Mouse (Mus musculus): ENCODE measurements at regions not wholly inside any gene's neighbourhood (a gene's known extent, or its start where the extent isn't known, plus 50 kb on each side); places are given as distances from the start of the nearest gene placed in this dataset.
"Not testable (repeated sequence)": the region's sequence is repeated elsewhere in the genome, so short reads cannot be mapped to it uniquely, and the experiment has no call there.

DNA sequence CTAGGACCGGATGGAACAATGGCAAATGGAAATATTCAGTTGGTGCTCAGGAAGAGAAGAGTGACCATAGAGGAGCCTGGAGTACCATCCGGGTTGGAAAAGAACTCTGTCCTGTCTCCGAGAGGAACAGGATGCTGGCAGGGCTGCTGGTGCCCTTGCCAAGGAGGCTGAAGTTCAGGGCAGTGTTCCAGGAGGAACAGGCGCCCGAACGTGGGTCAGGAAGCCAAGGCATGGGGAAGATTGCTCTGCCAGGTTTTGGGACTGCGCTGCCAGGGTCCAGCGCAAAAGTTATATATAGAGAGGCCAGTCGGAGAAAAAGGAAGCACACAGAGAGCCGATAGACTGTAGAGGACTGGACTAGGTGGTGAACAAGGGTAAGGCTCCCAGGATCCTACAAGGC, 92.3 kb upstream of the Mdm1 start:
- peak; percentile 42 for DNase-seq (ENCODE audit: low spot score)

GRCm38 (mm10) chr10:118050152-118050641, 91.4 kb upstream of the Mdm1 start:
- DNase-seq (ENCODE audit: low spot score): no peak

DNA sequence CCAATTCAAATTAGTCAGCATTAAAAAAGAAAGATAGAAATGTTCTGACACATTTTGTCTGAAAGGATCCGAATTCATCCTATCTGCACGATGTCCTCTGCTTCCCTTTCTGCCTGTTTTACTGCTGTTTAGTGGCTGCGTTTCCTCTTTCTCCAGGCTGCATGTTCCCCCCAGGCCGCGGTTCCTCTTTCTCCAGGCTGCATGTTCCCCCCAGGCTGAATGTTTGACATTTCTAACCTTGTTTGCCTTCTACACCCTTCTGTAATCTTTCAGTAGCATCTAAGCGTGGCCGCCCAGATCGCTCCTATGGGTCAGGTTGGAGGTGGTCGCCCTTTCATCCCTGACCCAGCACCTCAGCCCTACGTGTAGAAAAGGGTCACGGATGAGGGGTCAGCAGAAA, 89.6 kb upstream of the Mdm1 start:
- DNase-seq (ENCODE audit: low spot score): no peak

DNA sequence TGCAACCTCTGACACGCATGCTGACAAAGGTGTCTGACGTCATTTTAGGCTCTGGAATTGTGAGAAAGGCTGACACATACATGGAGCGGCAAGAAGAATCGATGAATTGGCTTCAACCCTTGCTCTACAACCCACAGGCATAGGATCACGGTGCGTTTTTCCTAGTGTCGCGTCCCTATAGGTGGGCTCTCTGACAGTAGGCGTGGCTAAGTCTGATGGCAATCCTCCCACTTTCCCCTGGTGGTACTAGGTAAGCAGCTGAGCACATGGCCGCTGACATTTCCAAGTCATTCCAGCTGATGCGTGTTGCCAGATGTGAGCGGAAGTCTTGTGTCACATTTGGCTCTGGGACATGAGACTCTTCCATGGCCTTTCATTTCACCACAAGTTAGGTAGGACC, 89.1 kb upstream of the Mdm1 start:
- DNase-seq (ENCODE audit: low spot score): no peak

GRCm38 (mm10) chr10:118053037-118053436, 88.6 kb upstream of the Mdm1 start:
- DNase-seq (ENCODE audit: low spot score): no peak

DNA sequence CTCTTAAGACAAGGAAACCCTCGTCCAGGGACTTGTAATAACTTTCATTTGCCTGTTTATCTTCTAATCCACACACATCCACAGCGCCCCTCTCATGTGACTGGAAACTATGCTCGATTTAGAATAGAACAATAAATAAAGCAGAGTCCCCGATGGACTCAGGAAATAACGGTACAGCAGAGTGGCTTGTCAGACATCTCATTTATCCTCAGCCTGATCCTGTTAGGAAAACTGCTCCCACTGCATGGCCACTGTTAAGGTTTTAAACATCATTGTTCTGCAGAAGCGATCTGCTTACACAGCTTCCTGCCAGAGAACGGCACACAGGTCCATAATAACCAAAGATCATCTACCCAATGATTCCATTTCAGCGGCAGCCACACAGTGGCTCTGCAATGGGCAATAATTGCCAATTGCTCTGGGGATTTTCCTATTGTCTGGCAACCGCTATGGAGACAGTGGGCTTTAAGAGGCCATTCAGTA, 84.8 kb upstream of the Mdm1 start:
- no peak for DNase-seq (ENCODE audit: low spot score)

GRCm38 (mm10) chr10:118057516-118057915, 84.1 kb upstream of the Mdm1 start:
- DNase-seq (ENCODE audit: low spot score): no peak

DNA sequence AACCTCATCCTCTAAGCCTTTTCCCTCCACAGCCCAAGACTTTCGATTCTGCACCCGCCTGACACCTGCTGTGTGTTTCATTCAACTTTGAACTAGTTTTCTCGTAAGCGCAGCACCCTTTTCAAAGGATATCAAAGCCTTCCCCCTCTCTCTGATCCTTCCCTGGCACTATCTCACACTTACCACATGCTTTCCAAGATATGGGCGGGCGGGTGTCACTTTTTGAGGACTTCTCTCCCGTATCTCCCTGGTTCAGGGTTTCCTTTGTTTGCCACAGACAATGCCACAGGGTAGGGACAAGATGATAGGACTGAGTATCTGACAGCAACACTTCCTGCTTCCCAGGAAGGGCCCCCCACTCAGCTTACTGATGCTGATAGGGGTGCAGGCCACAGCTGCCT, 76.8 kb upstream of the Mdm1 start:
- DNase-seq (ENCODE audit: low spot score): no peak

GRCm38 (mm10) chr10:118076341-118076740, 65.3 kb upstream of the Mdm1 start:
- not testable (repeated sequence) for DNase-seq (ENCODE audit: low spot score)

DNA sequence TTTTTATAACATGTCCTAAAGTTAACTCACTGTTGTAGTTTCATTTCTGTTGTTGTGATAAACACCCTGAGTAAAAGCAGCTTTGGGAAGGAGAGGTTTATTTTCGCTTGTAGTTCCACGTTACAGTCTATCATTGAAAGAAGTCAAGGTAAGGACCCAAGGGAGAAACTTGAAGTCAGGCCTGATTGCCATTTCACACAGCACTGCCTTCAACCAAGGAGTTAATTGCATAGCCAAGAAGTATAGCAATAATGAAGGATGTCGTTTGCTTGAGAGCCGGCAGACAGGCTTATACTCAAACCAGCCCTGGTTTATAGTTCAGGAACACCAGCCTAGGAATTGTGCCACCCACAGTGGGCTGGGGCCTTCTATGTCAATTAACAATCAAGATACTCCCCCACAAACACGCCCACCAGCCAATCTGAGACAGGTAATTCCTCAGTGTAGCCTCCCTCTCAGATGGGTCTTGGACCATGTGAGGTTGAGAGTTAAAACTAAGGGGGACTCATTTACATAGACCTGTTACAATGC, 59.9 kb upstream of the Mdm1 start:
- DNase-seq (ENCODE audit: low spot score): no peak

DNA sequence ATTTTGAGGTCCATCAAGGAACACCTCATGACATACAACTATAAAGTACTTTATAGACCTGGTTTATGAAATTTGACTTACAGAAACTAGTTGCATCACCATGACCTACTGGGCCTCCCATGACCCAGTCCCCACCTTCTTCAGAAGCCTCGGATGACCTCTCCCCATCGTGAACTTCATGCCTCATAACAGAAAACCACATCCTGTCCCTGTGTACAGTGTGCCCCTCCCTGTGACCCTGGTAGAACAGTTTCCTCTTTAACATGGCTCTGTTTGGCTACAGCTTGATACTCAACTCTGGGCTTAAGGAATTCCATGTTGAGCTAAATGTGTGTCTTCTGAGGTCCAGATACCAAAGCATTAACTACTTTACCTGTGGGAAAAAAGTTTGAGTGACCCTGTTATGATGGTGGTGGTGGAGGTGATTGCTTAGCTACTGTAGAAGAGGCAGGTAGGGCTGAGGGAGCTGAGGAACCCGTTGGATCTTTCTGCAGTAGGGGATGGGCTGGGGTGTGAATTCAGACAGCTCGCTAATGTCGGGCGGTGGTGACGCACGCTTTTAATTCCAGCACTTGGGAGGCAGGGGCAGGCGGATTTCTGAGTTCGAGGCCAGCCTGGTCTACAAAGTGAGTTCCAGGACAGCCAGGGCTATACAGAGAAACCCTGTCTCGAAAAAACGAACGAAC, 58.4 kb upstream of the Mdm1 start:
- no peak for DNase-seq (ENCODE audit: low spot score)

DNA sequence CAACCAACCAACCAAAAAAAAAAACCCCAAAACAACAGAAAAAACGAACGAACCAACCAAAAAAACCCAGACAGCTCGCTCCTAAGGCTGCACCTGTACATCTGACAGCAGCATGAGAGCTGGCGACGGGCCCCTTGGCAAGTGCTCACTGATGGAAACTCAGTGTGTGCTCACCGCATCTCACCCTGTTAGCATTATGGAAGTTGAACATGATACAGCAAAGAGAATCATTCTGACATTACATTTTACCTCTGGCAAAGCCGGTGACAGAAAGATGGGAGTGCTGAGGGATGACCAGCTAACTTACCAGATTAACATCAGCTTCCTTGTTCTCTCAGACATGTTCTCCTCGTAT, 57.9 kb upstream of the Mdm1 start:
- no peak for DNase-seq (ENCODE audit: low spot score)

DNA sequence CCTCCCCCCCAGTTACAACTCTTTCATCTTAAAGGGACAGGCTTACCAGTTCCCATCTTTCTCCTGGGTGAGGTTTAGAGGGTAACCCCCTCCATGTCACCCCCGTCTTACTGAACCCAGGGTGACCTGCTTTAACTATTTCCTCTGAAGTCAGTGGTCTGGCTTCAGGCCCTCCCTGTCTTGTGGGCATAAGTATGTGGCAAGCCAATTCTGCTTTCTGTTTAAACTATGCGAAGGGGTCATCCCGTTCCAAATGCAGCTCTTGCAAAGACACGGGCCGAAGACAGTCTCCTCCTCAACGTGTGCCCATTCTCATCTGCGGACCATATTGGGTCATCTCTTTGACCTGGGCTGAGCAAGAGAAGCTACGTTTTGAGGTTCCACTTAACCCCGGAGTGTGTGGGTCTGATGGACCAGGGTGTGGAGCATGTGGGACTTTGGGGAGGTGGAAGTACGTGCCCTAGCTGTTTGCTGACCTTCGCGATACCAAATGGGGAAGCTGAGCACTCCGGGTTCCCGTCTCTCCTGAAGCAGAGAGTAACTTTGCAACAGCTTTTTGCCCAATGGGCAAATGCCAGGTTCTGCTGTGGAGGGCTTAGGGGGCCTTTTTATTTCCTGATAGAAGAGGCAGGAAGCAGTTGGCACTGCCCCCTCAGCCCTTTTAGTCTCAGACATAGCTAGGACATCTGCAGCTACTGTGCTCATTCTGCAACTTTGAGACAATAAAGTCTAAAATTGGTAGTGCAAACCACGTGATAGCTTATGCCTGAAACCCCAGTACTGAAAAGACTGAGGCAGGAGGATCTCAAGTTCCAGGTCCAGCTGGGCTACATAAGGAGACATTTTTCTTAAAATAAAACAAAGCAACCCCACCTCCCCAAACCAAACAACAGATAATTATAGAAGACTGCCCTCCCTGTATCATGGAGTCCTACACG, 56.3 kb upstream of the Mdm1 start:
- no peak for DNase-seq (ENCODE audit: low spot score)

DNA sequence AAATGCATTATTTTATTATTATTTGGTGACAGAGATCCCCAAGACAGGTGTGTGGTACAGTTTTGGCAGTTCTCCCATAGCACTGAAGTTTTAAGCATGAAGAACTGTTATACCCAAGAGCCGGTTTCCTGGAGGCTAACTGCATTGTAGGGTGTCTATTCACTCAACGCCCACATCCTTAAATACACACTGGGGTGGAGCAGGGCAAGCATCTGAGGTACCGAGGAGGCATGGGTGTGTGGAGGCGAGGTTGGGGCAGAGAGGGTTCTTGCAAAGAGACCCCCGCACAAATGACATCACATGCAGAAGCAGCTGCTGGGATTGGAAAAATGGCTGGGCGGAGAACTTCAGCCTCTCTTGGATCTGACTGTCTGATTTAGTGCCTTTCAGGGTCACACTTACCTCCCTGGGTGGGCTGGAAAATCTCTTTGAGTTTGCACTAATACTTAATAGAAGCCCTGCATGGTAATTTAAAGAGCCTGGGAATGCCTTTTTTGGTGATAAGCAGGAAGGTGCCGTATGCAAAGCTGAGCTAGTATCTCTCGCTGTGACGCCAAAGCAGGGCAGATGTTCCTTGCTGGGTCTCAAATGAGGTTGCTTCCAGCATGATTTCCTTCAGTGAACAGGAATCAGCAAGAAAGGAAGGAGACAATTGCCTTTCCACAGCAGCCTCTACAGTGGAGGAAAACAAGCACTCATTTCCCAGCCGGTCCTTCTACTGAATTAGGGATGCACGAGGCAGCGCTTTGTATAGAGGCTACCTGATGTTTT, 53.9 kb upstream of the Mdm1 start:
- DNase-seq (ENCODE audit: low spot score): no peak

DNA sequence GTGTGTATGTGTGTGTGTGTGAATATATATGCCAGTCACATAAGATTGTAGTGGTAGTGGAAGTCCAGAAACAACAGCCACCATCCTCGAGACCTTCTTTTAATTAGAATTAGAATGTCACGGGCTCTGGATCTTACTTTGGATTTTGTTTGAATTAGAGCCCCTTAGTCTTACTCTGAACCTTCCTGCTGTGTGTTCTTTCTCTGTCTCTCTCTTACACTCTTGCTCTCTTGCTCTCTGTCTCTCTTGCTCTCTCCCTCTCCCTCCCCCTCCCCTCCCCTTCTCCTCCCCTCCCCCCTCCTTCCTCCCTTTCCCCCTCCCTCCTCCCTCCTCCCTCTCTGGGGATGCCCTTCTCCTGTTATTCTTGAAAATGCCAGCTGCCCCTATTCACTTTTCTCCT, 53.1 kb upstream of the Mdm1 start:
- DNase-seq (ENCODE audit: low spot score): no peak

DNA sequence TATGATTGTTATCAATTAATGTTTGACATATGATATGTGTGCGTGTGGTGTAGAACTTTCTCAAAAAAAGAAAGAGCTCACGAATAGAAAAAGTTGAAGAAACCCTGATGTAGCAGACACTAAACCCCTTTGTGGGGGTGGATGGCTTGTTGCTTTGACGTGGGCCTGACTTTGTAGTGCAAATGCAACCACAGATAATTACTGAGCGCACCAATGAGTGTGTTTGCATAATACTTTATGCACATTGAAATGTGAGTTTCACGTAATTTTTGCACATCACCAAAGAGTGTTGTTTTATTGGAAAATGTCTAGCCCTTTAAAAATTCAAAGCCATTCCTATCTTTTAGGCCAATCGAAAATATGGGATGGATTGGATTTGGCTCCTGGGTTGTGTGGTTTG, 51.7 kb upstream of the Mdm1 start:
- DNase-seq (ENCODE audit: low spot score): no peak

- no peak for DNase-seq (ENCODE audit: low spot score)
Measured at GRCm38 (mm10) chr10:118091476-118091875, 50.1 kb upstream of the Mdm1 start.
